Mouse (Mus musculus): ENCODE data around the gene Tmem262. TPM values are rescaled to one million over a fixed set of nuclear protein-coding genes. Genes with fewer than 3 reads are reported as not detected.

Gene Tmem262
- not detected for polyA plus RNA-seq (2017; shearing (Covaris generic))

DNA sequence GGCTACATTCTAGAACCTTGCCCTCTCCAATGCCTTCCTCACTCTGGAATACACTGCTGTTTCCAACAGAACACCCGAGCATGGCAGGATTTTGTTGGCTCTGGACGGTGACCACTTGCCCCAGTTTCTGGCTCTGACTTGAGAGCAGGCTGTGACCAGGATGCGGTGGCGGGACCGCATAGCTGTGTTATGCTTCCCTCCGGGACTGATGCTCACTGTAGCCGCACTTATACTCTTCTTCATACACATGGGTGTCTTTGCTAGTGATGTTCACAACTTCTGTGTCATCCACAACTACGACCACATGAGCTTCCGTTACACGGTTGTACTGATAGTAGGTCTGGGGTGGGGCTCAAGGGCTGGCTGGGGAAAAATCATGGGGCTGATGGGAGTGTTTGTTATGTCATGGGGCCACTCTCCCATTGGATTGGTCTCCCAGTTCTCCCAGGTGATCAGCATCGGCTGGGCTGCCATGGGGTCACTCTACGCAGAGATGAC, at the start of gene Tmem262:
Tmem262 (plus strand) TSS at position 51 of the 498 bp plus-strand sequence.

DNA sequence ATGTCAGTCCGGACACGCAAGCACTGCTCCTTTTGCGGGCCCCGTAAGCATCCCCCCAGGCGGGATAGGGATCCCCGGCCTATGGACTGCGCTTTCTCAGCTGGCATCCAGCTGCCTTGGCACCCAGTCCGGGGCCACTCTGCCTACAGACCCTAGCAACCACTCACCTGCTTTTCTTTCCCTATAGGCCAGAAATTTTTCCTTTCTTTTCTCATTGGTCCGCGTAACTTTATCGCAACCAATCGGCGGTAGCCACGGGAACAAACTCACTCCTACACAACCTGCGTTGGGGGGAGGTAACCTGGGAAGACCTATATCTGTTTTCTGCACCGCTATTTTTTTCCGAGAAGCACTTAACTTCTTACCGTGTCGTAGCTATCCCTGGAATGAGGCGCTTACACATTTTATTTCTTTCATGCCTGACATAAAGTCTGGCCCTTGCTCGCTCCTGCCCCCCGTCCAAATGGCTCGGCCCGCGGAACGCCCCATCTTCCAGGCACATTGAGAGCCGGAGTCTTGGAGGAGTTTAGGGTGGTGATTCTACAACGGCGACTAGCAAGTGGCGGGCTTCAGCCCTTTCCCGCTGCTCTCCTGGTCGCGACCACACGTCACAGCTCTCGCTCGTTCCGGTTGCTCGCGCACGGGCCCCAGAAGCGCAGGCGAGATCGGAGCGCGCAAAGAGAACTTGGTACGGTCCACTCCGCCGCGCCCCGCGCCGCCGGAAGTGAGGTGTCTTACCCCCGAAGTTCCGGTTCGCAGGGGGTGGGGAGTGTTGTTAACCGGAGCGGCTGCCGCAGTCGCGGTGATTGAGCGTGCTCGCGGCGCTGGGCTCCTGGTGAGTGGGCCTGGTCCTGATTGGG, 33.3 kb upstream of the Tmem262 start, which contains the start of gene Syvn1:
Syvn1 (plus strand) TSS at position 283 of the 860 bp plus-strand sequence.

DNA sequence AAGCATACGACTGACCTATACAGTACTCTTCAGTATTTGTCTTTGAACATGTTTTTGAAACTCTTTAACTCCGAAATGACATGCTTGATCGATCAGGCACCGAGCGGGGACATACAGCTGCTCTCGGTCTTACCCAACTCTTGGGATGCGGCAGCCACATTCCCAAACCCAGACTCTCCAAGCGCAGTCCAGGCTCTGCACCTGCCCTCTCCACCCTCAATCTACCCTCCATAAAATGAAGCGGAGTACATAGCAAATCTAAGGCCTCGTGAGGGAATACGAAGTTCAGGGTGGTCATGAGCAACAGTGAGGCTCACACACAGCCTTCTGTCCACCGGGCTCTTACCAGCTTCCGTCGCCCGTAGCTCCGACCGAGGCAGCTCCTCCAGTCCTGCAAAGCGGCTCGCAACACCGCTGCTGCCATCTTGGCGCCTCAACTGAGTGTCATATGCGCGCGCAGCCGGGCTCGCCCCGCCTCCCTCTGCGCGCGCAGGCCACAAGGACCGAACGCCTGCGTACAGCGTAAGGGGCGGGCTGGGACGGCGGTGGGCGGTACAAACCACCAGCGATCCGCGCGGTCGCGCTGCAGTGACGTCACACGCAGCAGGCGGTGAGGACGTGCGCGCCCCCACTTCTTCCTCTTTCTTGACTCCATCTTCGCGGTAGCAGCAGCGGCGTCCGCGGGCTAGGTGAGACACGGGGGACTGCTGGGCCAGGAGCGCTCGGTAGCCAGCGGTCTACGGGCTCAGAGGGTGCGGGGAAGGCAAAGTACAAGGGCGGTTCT, 22.3 kb upstream of the Tmem262 start, which contains the start of the genes Mrpl49 and Fau:
Mrpl49 (minus strand) TSS at position 473 of the 784 bp plus-strand sequence.
Fau (plus strand) TSS at position 532 of the 784 bp plus-strand sequence.

DNA sequence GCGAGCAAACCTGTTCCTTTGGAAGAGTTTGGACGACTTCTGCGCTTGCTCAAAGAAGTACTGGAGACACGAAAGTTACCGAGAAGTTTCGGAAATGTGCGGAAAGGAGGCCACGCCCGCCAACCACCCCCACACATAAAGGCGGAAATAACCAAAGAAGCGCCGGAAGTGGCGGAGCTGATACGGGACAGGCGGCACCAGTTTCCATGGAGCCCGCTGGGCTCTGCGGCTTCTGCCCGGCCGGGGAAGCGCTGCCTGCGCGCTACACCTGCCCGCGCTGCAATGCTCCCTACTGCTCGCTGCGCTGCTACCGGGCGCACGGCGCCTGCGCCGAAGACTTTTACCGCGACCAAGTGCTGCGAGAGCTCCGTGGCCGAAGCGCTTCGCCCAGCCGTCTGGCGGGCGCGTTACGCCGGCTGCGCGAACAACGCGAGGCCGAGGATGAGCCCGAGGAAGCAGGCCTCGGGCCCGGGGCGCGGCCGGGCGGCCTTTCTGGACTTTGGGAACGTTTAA, 18.8 kb upstream of the Tmem262 start, which contains the start of gene Znhit2:
Znhit2 (plus strand) TSS at position 172 of the 513 bp plus-strand sequence.

GRCm38 (mm10) chr19:6067724-6068415, 12.0 kb upstream of the Tmem262 start, which contains the start of gene Tm7sf2:
Gene Tm7sf2, minus strand, starts transcription at chr19:6068373.

DNA sequence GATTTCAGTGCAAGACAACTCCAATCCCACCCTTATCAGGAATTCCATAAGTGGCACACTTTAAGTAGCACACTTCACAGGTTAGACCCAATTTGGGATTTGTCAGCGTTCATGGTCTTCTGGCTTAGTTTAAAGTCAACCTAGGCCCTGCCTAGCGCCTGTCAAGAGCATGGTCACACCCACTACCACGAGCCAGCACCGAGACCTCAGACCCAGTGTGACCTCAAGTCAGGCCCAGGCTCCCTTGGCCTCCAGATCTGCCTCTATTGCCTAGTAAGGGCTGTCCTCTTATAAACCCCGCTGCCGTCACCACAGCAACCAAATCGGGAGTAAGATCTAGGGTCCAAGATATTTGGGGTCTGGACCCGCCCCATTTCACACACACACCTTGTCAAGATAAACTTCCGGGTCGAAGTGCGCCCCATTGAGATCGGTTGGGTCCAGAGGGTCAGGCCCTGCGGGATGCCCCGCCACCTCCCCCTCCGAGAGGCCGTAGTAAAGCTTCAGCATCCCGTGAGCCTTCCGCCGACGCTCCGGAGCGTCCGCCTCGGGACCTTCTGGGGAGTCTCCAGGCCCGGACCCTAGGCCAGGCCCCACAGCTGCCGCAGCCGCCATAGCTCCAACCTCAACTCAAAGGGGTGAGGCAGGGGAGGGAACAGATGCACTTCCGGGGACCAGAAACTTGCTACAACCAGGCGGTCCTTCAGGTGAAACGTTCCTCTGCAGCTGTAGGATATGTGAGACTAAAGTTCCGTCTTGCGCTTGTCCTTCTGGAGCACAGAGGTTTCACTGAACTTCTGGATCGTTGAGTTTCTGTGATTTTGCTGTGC, 3.1 kb upstream of the Tmem262 start, which contains the start of gene Vps51:
Vps51 (minus strand) TSS at position 668 of the 830 bp plus-strand sequence.

DNA sequence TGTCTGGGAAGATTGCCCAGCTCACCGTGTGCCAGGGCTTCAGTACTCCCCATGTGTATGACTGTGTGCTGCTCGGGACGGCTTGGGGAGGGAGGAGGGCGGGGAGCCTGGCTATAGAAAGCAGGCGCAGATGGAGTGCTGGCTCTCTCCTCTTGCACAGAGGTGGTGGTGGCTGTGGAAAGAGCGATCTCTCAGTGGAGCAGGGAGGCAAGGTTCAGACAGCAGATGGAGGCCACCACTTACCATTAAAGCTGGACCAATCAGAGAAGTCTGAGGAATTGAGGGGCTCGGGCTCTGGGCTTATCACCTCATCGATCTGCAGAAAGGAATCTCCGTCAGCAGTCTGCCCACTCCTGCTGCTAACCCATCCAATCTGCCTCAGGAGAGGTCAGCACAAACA, 2.3 kb downstream of the Tmem262 start, which contains the start of gene Gm28374:
Gm28374 (minus strand) TSS at position 101 of the 400 bp plus-strand sequence.

GRCm38 (mm10) chr19:6084478-6085248, 4.8 kb downstream of the Tmem262 start, which contains the start of the genes Zfpl1 and Cdca5:
Gene Zfpl1, minus strand, starts transcription at chr19:6084956.
Gene Cdca5, plus strand, starts transcription at chr19:6084983.

GRCm38 (mm10) chr19:6094119-6094518, 14.3 kb downstream of the Tmem262 start, which contains the start of gene AC131692.1:
Gene AC131692.1, plus strand, starts transcription at chr19:6094419.

DNA sequence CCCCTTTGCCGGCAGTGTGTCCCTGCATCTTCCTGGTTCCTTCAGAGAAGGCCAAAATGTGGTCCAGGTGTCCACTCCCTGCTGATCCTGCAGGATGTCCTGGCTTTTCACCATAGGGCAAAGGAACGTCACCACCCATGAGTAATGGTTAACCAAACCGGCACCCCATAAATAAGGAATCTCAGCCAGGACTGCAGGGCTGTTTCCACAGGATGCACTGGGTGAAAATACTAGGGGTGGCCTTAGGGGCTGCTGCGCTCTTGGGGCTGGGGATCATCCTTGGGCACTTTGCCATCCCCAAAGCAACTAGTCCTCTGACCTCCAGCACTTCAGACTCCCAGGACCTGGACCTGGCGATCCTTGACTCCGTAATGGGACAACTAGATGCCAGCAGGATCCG, 25.8 kb downstream of the Tmem262 start, which contains the start of gene Naaladl1:
Naaladl1 (plus strand) TSS at position 197 of the 400 bp plus-strand sequence.

DNA sequence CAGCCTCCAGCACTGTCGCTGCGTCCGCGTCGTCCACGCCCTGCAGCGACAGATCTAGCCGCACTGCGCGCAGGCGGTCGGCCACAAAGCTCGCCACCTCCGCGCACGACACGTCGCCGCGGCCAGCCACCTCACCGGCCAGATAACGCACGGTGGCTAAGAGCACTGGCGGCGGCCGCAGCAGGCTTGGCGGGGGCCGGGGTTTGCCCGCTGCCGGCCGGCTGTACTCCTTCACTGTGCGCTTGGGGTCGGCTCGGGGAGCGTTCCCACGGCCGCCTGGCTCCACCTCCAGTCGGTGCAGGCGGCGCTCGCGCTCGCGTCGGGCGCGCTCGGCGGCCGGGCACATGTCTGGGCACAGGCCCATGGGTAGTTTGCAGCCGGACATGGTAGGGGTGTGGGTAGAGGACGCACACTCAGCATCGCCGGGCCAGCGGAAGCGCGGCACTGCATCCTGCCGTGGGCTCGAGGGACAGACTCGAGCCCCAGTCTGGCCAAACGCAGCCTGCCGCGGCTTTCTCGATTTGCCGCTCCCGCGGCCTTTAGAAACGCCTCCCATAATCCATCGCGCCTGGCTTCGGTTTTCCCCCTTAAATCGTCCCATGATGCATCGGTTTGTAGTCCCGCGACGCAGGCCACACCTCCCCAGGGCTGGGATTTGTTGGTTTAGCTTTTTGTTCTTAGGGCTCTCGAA, 38.3 kb downstream of the Tmem262 start, which contains the start of gene Sac3d1:
Sac3d1 (minus strand) TSS at position 665 of the 691 bp plus-strand sequence.

DNA sequence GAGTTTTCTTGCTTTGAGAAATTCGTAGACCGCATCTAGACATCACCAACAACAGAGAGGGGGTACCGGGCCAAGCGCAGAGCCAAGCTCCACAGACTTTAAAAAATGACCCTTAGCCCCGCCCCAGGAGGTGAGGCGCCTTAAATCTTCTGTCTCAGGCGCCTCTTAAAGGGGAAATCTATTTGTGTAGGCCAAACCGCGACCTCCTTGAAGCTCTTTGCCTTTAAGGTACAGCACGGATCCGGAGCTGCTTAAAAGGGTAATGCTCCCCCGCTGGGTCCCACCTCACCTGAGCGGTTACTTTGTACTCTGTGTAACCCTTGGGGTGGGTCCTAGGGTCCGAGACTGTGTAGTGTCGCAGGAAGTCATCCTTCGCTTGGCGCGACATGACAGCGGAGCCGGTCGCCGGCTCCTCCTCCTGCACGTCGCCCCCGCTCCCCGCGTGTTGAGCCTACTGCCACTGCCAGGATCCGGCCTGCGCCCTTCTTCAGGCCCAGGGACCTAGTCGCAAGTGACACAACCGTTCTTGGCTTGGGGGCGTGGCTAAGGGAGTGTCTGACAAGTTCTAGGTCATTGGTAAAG, 48.0 kb downstream of the Tmem262 start, which contains the start of gene Snx15:
Snx15 (minus strand) TSS at position 545 of the 582 bp plus-strand sequence.

Other genes starting within 250 kb of the Tmem262 start
- gene Frmd8, start 204.8 kb upstream of the Tmem262 start, polyA plus RNA-seq (2017; shearing (Covaris generic)), result 335 TPM
- gene Slc25a45, start 202.2 kb upstream of the Tmem262 start, polyA plus RNA-seq (2017; shearing (Covaris generic)), result 44.8 TPM
- gene Tigd3, start 185.9 kb upstream of the Tmem262 start, polyA plus RNA-seq (2017; shearing (Covaris generic)), result 0.36 TPM
- gene Dpf2, start 167.0 kb upstream of the Tmem262 start, polyA plus RNA-seq (2017; shearing (Covaris generic)), result 210 TPM
- gene Cdc42ep2, start 155.2 kb upstream of the Tmem262 start, polyA plus RNA-seq (2017; shearing (Covaris generic)), result 0.14 TPM
- 57.4 TPM for gene Pola2, start 115.8 kb upstream of the Tmem262 start, polyA plus RNA-seq (2017; shearing (Covaris generic))
- not detected for gene Slc22a20, start 93.9 kb upstream of the Tmem262 start, polyA plus RNA-seq (2017; shearing (Covaris generic))
- gene Capn1, start 64.1 kb upstream of the Tmem262 start, polyA plus RNA-seq (2017; shearing (Covaris generic)), result 84.5 TPM
- gene Syvn1, start 33.5 kb upstream of the Tmem262 start, polyA plus RNA-seq (2017; shearing (Covaris generic)), result 51.3 TPM
- 61.3 TPM for gene Mrpl49, start 22.2 kb upstream of the Tmem262 start, polyA plus RNA-seq (2017; shearing (Covaris generic))
- gene Fau, start 22.2 kb upstream of the Tmem262 start, polyA plus RNA-seq (2017; shearing (Covaris generic)), result 1,170 TPM
- 5.8 TPM for gene Znhit2, start 18.8 kb upstream of the Tmem262 start, polyA plus RNA-seq (2017; shearing (Covaris generic))
- 15.6 TPM for gene Tm7sf2, start 11.7 kb upstream of the Tmem262 start, polyA plus RNA-seq (2017; shearing (Covaris generic))
- gene Vps51, start 2.8 kb upstream of the Tmem262 start, polyA plus RNA-seq (2017; shearing (Covaris generic)), result 73.4 TPM
- 1.7 TPM for gene Gm28374, start 2.2 kb downstream of the Tmem262 start, polyA plus RNA-seq (2017; shearing (Covaris generic))
- gene Zfpl1, start 4.9 kb downstream of the Tmem262 start, polyA plus RNA-seq (2017; shearing (Covaris generic)), result 47.2 TPM
- gene Cdca5, start 5.0 kb downstream of the Tmem262 start, polyA plus RNA-seq (2017; shearing (Covaris generic)), result 3.9 TPM
- not detected for gene AC131692.1, start 14.4 kb downstream of the Tmem262 start, polyA plus RNA-seq (2017; shearing (Covaris generic))
- gene Naaladl1, start 25.7 kb downstream of the Tmem262 start, polyA plus RNA-seq (2017; shearing (Covaris generic)), result not detected
- gene Sac3d1, start 38.6 kb downstream of the Tmem262 start, polyA plus RNA-seq (2017; shearing (Covaris generic)), result 1.5 TPM
- gene Snx15, start 48.3 kb downstream of the Tmem262 start, polyA plus RNA-seq (2017; shearing (Covaris generic)), result 42.8 TPM
- gene Batf2, start 61.0 kb downstream of the Tmem262 start, polyA plus RNA-seq (2017; shearing (Covaris generic)), result not detected
- 28.6 TPM for gene Arl2, start 61.5 kb downstream of the Tmem262 start, polyA plus RNA-seq (2017; shearing (Covaris generic))
- gene Majin, start 104.4 kb downstream of the Tmem262 start, polyA plus RNA-seq (2017; shearing (Covaris generic)), result not detected
- not detected for gene Gpha2, start 146.3 kb downstream of the Tmem262 start, polyA plus RNA-seq (2017; shearing (Covaris generic))
- 6.7 TPM for gene Ppp2r5b, start 155.8 kb downstream of the Tmem262 start, polyA plus RNA-seq (2017; shearing (Covaris generic))
- gene Atg2a, start 161.6 kb downstream of the Tmem262 start, polyA plus RNA-seq (2017; shearing (Covaris generic)), result 42.5 TPM
- 8.5 TPM for gene Ehd1, start 196.7 kb downstream of the Tmem262 start, polyA plus RNA-seq (2017; shearing (Covaris generic))
- 0.10 TPM for gene Cdc42bpg, start 226.4 kb downstream of the Tmem262 start, polyA plus RNA-seq (2017; shearing (Covaris generic))

All from CD4-positive, CD25-positive, alpha-beta regulatory T cell, adult 9 weeks (primary cell).